Mouse (Mus musculus): Measurements from ENCODE around the gene Ccnj.

GRCm38 (mm10) chr19:40841593-40841992, 10.5 kb downstream of the Ccnj start:
- no peak for TF ChIP-seq EP300 (IDR thresholded peaks at IDR 0.05; ENCODE audit: low read depth)
- no peak for TF ChIP-seq CTCF (IDR thresholded peaks at IDR 0.05; ENCODE audit: low read depth)

Data from liver, postnatal 0 days (tissue).